Mouse (Mus musculus) bone marrow macrophage, adult 2 months (primary cell): ENCODE measurements around the gene Kmt2a.

Source experiments
- CTCF ChIP-seq: IDR thresholded peaks from 2 replicates; pipeline ENCODE4 v1.5.1; 2012; ENCODE audit warnings: low read depth, mild to moderate bottlenecking, low read length, moderate library complexity
- POLR2A ChIP-seq: IDR thresholded peaks from 2 replicates; pipeline ENCODE4 v1.6.1; 2012; ENCODE audit warnings: mild to moderate bottlenecking, low read depth, low read length, borderline replicate concordance

DNA sequence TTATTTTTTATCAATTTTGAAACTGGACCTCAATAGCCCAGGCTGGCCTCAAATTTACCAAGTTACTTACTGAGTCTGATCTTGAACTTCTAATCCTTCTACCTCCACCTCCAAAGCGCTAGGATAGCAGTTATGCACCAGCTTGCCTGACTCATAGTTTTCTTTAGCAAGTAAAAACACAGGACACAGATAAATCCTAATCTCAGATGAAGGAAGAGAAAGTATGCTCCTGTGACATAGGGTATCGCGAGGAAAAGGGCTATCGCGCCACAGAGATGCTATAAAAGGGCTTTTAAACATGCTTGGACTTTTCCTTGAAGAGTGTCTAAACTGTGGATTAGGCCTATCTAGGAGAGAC, 108.7 kb downstream of the Kmt2a start:
- no peak for TF ChIP-seq POLR2A
- no peak for TF ChIP-seq CTCF
